Mouse (Mus musculus) heart, postnatal 14 days (tissue): ENCODE measurements around the gene Aimp1. TPM values are rescaled to one million over a fixed set of nuclear protein-coding genes. Genes with fewer than 3 reads are reported as not detected.

Source experiments
- DNase-seq, 2 experiments: peaks; one replicate each; pipeline ENCODE4 v3.0.0; 2021 to 2022
- intact Hi-C: fragments of 180-260 bp; cut with DNase I; formaldehyde crosslinking; loops from one replicate; pipeline ENCODE4 v1.15.1; 2025
- long read RNA-seq, 2 experiments: library from polyadenylated mRNA; stranded (forward); transcript quantifications; one replicate each; pipeline ENCODE4 v2.0.0; 2021
- total RNA-seq, 2 experiments: library from RNA; stranded (reverse); gene quantifications; 2 replicates each; pipeline ENCODE4 v1.2.3; 2021

The Aimp1 gene
- total RNA-seq = 10 to 100 TPM; 41.4 TPM
- long read RNA-seq, experiment 1, transcript Aimp1-201 (7 exons, 1,126 nt) = major isoform, 49 of 54 reads
- long read RNA-seq, experiment 1, partial matches to known transcripts = 4 of 54 reads
- long read RNA-seq, experiment 1, other reads (novel, unspliced or antisense) = 1 of 54 reads
- long read RNA-seq, experiment 2, transcript Aimp1-201 (7 exons, 1,126 nt) = major isoform, 46 of 48 reads
- long read RNA-seq, experiment 2, partial matches to known transcripts = 2 of 48 reads
- long read RNA-seq, experiment 2, other reads (novel, unspliced or antisense) = 0 of 48 reads

DNA sequence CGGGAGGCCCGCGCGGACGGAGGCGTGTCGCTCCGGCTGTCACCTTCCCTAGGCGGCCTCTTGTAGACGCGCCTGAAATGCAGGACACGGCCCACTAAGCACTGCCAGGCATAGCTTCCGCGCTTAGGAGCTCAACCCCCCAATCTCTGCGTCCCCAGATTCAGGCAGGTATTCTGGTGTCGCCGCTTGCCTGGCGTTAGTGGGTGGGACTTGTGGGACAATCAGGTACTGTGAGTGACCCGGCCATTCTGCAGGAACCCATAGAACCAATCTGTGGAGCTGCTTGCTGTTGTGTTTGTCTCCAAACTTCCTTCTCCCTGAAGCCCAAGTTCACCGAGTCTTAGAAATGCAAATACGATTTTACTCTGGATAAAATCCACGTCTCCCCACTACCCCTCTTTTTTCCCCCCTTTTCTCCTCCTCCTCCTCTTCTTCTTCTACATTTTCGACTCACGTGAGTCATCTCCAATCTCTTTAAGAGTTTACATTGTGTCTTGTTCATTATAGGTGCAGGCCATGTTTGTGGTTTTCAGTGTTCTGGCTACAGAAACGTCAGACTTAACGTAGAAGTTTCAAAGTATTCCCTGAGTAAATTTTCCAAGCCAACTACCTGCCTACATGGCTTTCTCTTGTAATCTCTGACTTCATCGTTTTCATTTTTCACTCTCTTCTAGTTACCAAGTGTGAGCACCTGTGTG lies at the start of gene Aimp1:
TSS of gene Aimp1 (minus strand) at position 140 of the 698 bp plus-strand sequence.
- no peak for DNase-seq
- intact Hi-C loops = no loop called here

- intact Hi-C loops = no loop called here
- no peak for DNase-seq
These were observed 40.2 kb upstream of the Aimp1 start for GRCm38 (mm10) chr3:132724326-132724725.

DNA sequence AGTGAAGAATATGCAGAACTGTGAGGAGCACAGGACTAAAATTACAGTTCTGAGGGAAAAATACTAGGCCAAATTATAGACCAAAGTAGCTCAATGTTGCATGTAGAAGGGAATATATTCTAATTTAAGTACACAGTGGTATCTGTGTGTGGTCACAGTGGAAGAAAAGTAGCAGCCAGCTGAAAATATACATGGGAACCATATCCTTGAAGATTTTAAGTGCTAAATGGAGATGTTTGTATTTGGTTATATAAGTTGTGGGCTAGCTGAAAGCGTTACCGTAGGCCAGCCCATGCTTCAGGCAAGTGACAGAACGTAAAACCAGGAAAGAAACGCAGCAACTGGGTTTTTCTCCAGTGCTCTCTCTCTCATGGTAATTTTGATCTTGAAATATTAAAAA lies 33.1 kb upstream of the Aimp1 start:
- intact Hi-C loops = no loop called here
- DNase-seq = no peak

GRCm38 (mm10) chr3:132713913-132714312 lies 29.7 kb upstream of the Aimp1 start:
- DNase-seq = no peak
- intact Hi-C loops = no loop called here

GRCm38 (mm10) chr3:132706977-132707376 lies 22.8 kb upstream of the Aimp1 start:
- intact Hi-C loops = loop anchor here (10.0 kb wide), 1 partner anchor 732 kb away; no protein-coding TSS in a partner anchor
- DNase-seq = no peak

DNA sequence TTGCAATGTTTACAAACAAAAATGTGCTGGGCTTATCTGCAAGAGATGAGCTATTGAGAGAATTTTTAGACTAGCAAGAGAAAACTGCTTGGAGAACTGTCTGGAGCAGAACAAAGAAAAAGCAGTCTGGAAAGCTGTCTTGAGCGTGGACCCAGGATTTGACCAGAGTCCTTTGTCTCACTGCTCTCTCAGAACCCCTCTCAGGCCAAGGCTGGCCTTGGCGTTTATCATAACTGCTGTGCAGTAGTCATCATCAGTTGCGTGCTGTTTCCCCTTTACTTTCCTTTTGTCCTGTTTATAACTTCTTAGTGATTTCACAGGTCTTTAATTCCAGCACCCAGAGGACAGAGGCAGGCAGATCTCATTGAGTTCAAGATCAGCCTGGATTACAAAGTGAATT lies 20.0 kb upstream of the Aimp1 start:
- intact Hi-C loops = loop anchor here (5.0 to 10.0 kb wide), 2 partner anchors 197 to 729 kb away; no protein-coding TSS in a partner anchor
- no peak for DNase-seq

DNA sequence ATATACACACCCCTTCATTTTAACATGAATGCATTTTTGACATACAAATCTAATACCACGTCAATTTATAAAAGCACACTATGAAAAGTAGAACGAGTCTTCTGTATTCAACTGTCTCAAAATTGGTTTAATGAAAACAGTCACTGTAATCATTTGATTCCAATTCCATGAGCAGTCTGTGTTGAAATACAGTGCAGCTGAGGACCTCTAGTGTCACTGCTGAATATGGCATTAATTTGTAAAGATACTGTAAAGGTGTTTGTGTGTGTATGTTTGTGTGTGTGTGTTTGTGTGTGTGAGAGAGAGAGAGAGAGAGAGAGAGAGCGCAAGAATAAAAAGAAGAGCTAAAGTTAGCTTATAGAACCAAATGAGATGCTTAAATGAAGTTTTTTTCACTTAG lies 17.2 kb upstream of the Aimp1 start:
- intact Hi-C loops = loop anchor here (5.0 to 10.0 kb wide), 2 partner anchors 194 to 727 kb away; no protein-coding TSS in a partner anchor
- DNase-seq = peak in 1 of 2 experiments; percentile 9

DNA sequence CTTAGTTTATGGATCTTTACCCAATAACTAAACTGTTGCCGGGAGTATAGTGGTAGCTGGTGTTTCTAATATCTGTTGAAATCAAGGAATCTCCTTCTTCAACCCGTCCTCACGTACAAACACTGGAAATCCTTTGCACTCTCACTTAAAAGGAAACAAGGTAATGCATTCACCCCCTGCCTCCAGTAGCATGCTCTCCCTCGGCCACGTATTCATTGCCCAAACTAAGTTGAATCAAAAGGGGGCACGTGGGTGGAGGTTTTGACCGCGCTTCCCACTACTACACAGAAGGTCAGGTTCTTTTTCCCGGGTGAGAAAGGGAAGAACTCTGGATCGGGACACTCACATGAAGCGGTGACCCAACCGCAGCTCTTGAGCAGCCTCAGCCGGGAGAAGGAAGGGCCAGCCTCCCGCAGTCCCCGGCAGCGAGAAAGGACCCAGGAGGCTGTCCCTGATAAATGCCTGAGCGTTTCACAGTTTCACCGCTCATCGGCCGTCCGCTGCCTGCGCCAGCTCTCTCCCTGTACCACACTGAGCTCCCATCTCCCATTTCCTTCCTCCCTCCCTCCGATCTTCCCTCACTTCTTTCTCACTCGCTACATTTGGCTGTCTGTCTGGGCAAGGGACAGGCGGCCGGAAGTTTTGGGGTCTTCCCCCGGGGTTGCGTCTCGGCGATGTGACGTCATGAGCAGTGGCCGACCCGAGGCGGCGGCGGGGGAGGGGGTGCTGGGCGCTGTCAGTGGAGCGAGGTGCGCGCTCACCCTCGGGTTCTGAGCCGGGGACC lies 531 bp downstream of the Aimp1 start, which contains the start of gene Tbck:
TSS of gene Tbck (plus strand) at position 698 of the 784 bp plus-strand sequence.
- DNase-seq = peak; percentile 91 to 94
- intact Hi-C loops = no loop called here

DNA sequence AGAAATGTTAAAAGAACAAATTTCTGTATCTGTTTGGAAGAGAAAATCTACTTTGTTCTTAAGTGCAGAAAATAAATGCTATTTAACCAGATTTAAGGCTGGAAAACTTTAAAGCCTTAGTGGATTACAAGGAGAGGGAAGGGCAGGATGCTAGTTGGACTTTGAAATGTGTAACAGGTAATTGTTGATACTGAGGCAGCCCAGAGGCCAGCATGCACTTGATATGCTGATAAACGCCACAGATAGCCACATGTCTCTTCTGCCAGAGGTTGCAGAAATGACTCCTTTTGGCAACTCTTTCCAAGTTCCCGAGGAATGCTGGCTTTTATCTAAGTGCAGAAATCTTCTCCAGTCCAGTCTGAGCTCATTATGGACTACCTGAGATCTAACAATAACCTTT lies 6.7 kb downstream of the Aimp1 start:
- intact Hi-C loops = no loop called here

DNA sequence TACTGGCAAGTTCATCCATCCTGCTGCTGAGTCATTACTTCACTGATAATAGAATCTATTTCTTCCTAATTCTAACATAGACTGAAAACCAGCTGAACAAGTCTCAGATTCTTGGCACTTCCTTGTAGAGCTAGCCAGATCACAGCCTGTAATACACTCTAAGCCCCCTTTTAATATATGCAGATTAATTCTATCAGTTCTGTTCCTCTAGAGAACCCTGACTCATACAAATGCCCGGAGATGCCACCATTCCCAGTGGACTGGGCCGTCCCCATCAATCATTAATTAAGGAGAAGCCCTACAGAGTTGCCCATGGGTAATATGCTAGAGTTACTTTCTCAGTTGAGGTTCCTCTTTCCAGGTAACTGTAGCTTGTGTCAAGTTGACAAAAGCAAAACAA lies 28.2 kb downstream of the Aimp1 start:
- intact Hi-C loops = no loop called here

More for the DNA sequence above, 6.7 kb downstream of the Aimp1 start:
- no peak for DNase-seq

DNA sequence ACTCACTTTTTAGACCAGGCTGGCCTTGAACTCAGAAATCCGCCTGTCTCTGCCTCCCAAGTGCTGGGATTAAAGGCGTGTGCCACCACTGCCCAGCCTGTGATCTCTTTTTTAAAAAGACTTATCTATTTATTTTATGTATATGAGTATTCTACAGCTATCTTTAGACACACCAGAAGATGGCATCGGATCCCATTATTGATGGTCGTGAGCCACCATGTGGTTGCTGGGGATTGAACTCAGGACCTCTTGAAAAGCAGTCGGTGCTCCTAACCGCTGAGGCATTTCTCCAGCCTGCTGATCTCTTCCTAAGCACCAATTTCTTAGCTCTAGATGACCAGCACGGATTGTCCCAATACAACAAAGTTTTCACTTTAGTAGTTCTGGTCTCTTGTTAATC lies 30.2 kb downstream of the Aimp1 start:
- no peak for DNase-seq
- intact Hi-C loops = no loop called here

More for the DNA sequence above, 28.2 kb downstream of the Aimp1 start:
- DNase-seq = no peak

GRCm38 (mm10) chr3:132651776-132652175 lies 32.4 kb downstream of the Aimp1 start:
- peak; percentile 19 to 23 for DNase-seq
- intact Hi-C loops = no loop called here

GRCm38 (mm10) chr3:132650191-132650590 lies 34.0 kb downstream of the Aimp1 start:
- no peak for DNase-seq
- intact Hi-C loops = no loop called here

GRCm38 (mm10) chr3:132649368-132649767 lies 34.8 kb downstream of the Aimp1 start:
- intact Hi-C loops = no loop called here

GRCm38 (mm10) chr3:132646814-132647213 lies 37.4 kb downstream of the Aimp1 start:
- DNase-seq = no peak
- intact Hi-C loops = no loop called here

More at GRCm38 (mm10) chr3:132649368-132649767, 34.8 kb downstream of the Aimp1 start:
- DNase-seq = no peak

- DNase-seq = no peak
- intact Hi-C loops = no loop called here
These were observed 40.1 kb downstream of the Aimp1 start for GRCm38 (mm10) chr3:132644071-132644470.

- intact Hi-C loops = no loop called here
- no peak for DNase-seq
These were observed 47.1 kb downstream of the Aimp1 start for GRCm38 (mm10) chr3:132637080-132637479.

GRCm38 (mm10) chr3:132633261-132633660 lies 50.9 kb downstream of the Aimp1 start:
- intact Hi-C loops = no loop called here
- DNase-seq = no peak

DNA sequence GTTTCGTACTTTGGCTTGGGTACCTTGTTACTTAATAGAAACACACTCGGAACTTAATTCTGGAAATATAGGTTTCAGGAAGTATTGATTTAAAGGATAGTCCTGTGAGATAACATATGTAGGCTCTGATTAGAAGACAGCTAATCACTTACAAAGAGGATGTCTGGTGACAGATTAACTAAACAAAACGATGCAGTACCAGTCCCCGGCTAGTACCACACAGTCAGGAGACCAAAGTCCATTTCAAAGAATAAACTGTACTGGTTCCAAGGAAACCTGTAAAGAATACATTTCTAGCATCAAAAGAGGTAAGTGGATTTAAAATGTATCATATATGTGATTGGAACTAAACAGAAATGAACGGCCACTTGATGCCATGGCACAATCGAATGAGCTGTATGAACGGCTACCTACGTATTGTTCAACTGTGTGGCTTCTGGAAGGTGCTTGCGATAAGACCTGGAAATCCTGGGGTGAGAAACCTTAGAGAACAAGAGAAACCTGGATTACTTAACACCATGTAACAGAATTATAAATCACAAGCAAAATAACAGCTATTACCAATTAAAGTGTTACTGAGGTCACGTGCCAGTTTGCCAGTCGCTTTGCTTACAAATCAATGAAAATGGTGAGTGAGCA lies 54.5 kb downstream of the Aimp1 start, which contains the start of gene Gimd1:
TSS of gene Gimd1 (plus strand) at position 220 of the 639 bp plus-strand sequence.
- intact Hi-C loops = no loop called here
- no peak for DNase-seq

GRCm38 (mm10) chr3:132628741-132629140 lies 55.4 kb downstream of the Aimp1 start:
- intact Hi-C loops = no loop called here
- DNase-seq = no peak
